Mouse (Mus musculus) liver, embryonic 14.5 days (tissue): Measurements from ENCODE around the gene Rtn1.

Experiments
- CTCF ChIP-seq: IDR thresholded peaks from 2 replicates; pipeline ENCODE4 v1.5.1; 2016; ENCODE audit warnings: antibody characterized with exemption, low read depth, control low read depth
- EP300 ChIP-seq: IDR thresholded peaks from 2 replicates; pipeline ENCODE4 v1.6.1; 2016; ENCODE audit warnings: antibody characterized with exemption, low read depth

DNA sequence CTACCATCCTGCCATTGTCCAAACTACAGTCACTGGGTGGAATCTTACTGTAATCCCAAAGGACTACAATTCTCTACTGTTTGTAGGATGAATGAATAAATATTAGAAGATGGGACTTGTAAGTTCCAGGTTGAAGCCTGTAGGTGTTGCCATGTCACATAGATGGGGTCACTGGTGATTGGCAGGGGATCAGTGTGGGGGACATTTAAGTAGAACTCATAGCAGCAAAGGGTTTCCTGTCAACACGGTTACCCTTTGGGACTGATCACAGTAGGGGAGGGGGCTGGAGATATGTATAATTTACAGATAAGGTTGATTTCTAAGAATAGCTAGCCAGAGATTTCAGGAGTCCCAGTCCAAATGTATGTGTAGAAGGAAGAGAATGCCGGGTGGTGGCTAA, 171.6 kb downstream of the Rtn1 start:
- TF ChIP-seq CTCF, result no peak
- no peak for TF ChIP-seq EP300
